Mouse (Mus musculus): ENCODE results near the gene Pip4k2b.
"Not testable (repeated sequence)": the region's sequence is repeated elsewhere in the genome, so short reads cannot be mapped to it uniquely, and the experiment has no call there.

The Pip4k2b gene

GRCm38 (mm10) chr11:97716021-97716420 is 28.5 kb downstream of the Pip4k2b start:
- no peak for DNase-seq (ENCODE audit: low read depth in 2 of 2, low spot score in 2 of 2)

GRCm38 (mm10) chr11:97714784-97715760 is 29.4 kb downstream of the Pip4k2b start:
- no peak for DNase-seq (ENCODE audit: low read depth in 2 of 2, low spot score in 2 of 2)

DNA sequence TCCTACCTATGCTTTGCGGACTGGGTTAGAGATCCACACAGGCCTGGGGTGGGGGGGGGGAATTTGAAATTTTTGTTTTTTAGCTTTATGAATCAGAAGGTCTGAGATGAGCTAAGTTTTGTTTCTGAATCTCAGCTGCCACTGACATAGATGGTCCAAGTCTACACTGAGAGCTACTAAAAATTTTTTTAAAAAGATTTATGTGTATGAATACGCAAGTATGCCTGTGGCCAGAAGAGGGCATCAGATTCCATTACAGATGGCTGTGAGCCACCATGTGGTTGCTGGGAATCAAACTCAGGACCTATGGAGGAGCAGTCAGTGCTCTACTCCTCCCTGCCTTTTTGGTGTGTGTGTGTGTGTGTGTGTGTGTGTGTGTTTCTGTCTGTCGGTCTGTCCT is 30.1 kb downstream of the Pip4k2b start:
- DNase-seq (ENCODE audit: low read depth in 2 of 2, low spot score in 2 of 2) = no peak

DNA sequence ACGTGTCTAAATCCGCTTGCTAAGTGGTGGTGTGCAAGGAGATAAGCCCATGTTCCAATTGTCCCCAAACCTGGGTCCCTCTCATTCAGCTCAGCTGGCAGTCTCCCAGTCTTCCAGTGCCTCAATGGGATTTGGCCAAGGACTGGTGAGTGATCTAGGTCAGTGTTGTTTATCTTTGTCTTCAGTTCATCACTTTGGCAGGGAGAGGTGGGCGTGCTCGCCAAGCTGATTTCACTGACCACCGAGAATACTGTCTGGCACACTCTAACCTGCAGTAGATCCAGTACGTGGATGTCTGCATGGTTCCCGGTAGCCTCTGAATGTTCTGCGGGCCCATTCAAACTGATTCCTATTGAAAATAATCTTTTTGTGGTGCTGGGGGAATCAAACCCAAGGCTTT is 30.6 kb downstream of the Pip4k2b start:
- DNase-seq (ENCODE audit: low read depth in 2 of 2, low spot score in 2 of 2) = no peak

DNA sequence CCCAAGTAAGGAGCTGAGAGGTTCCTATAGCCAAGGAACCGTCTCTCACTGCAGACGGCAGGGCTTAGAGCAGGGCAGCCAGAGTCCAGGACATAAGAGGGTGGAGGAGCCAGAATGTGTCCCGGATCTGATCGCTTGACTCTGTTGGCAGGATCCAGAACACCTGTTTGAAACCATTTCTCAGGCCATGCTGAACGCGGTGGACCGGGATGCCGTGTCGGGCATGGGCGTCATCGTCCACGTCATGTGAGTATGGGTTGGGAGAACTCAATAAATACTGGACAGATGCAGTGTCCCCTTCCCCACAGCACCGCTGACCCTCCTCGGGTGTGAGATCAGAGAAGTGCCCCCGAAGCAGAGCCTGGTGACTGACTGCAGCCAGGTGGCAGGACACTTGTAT is 32.2 kb downstream of the Pip4k2b start:
- DNase-seq (ENCODE audit: low read depth in 2 of 2, low spot score in 2 of 2) = no peak

DNA sequence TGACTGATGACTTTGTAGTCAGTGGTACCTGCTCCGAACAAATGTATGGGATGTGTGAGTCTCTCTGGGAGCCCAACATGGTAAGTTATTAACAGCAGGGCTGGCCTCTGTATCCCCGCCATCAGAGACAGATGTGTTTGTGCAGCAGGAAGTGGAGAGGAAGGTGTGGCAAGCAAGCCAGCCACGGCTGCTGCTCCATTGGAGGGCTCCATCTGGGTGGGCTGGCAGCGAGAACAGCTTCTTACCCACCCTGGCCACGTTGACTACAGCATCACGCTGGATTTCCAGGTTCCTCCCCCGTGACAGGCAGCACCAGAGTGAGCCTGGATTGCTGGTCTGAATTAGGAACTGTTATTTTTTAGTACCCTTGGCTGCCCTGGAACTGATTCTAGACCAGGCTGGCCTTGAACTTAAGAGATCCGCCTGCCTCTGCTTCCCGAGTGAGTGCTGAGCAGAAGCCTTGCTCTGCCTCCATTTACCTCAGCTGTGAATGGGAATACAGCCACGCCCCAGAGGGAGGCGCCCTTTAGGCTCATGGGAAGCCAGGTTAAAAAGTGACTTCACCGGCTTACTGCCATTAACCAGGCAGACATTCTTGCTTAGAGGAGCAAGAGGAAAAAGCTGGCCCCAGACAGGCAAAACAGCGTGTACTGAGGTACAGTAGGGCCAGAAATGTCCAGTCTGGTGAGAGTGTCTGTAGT is 33.2 kb downstream of the Pip4k2b start:
- no peak for DNase-seq (ENCODE audit: low read depth in 2 of 2, low spot score in 2 of 2)

GRCm38 (mm10) chr11:97710067-97710466 is 34.4 kb downstream of the Pip4k2b start:
- DNase-seq (ENCODE audit: low read depth in 2 of 2, low spot score in 2 of 2) = not testable (repeated sequence)

- peak; percentile 97 to 98 for DNase-seq (ENCODE audit: low read depth in 2 of 2, low spot score in 2 of 2)
Observed at GRCm38 (mm10) chr11:97703039-97703826, 41.3 kb downstream of the Pip4k2b start, which contains the start of gene Psmb3. Gene Psmb3 (plus strand): TSS chr11:97703399.

DNA sequence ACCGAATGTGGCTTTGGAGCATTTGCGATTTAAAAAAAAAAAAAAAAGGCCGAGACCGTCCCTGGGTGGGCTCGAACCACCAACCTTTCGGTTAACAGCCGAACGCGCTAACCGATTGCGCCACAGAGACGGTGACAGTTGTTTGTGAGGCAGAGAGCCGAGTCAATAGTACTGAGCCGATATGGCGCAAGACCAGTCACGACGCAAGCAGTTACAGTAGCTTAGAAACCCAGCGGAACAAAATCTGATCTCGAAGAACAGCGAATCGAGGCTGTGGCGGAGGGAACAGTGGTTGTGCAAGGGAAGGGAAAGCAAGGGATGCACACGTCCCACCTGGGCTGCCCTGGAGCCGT is 42.1 kb downstream of the Pip4k2b start:
- DNase-seq (ENCODE audit: low read depth in 2 of 2, low spot score in 2 of 2) = peak; percentile 93 to 94

GRCm38 (mm10) chr11:97701581-97702392 is 42.7 kb downstream of the Pip4k2b start:
- no peak for DNase-seq (ENCODE audit: low read depth in 2 of 2, low spot score in 2 of 2)

DNA sequence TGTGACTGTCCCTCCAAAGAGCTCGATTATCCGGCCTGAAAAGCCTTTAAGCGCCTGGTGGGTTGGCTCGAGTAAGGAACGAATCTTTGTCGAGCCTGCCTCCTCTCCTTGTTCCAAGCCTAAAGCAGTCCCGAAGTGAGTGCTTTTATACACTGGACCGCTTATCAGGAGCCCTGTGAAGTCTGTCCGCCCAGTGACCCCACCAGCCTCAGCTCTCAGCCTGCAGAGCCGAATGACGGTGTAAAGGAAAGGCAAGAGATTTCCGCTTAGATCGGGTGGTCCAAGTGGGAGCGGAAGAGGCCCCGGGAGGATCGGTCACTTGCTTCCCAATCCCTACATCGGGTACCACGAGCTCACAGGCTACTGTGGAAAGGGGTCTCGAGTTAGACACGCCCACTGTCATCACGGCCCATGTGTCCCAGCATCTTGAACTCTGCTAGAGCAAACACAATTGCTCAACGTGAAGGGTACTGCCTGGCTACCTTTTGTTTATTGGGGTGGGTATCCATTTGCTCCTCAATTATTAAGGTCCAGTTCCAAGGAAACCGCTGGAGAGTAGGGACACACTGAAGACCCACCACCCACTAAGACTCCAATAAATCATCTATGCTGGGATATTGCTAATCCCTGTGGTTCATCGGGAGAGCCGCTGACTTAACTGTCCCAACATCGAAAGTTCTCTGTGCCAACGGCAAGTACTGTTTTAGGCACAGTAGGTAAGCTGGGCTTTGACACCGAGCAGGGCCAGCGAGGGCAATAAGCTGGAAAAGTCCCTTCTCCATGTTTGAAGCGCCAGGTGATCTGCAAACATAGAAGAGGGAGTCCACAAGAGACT is 43.5 kb downstream of the Pip4k2b start:
- no peak for DNase-seq (ENCODE audit: low read depth in 2 of 2, low spot score in 2 of 2)

- peak; percentile 39 to 41 for DNase-seq (ENCODE audit: low read depth in 2 of 2, low spot score in 2 of 2)
Observed at GRCm38 (mm10) chr11:97700003-97700745, 44.3 kb downstream of the Pip4k2b start, which contains the start of gene Pcgf2. Gene Pcgf2 (minus strand): TSS chr11:97700497.

DNA sequence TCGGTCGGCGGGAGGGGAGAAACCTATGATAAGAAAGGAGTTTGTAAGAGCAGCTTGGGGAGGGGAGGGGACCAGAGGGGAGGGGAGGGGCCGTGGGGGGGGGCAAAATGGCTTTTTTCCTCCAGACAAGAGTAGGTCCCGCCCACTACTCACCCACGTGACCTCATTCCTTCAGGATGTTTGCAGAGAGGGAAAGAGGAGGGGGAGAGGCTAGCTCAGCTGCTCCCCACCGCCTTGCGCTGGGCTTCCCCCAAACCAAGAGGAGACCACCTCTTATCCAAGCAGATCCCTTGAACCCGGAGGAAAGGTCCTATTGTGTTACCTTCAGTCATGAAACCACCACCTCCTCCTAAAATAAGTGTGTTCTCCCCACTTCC is 44.9 kb downstream of the Pip4k2b start:
- no peak for DNase-seq (ENCODE audit: low read depth in 2 of 2, low spot score in 2 of 2)

DNA sequence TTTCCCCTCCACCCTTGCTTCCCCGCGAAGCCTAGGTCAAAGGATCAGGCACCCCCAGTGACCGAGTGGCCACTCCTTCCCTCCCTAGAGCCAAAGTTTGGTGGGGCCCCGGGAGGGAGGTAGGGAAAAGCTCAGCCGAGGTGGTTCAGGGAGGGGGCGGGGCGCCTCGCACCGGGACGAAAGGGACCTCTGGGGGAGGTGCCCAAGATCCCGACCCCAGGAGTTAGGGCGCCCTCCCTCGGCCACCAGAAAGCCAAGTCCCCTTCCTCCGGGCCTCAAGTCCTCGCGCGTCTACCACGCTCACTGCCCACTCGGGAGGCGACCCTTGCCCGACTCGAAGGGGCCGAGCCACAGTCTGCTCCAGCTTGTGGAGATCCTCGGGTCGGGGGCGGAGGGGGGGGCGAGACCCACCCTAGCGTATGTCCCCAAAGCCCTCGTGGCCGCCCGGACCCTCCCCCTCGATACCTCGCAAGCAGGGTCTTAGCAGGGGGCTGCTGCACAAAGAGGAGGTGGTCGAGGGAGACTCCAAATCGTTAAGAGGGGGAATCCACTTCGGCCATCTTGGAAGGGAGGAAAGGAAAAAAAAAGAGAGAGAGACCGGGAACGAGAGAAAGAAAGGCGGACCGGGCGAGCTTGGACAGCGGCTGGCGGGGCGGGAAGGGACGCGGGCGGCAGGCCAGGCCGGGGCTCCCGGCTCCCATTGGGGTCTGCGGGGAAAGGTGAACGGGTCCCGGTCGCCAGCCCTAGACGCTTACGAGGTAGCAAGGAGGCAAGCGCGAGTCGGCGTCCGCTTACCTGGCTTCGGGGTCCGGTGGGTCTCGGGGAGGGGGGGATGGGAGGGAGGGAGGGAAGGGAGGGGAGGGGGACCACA is 45.5 kb downstream of the Pip4k2b start:
- no peak for DNase-seq (ENCODE audit: low read depth in 2 of 2, low spot score in 2 of 2)

DNA sequence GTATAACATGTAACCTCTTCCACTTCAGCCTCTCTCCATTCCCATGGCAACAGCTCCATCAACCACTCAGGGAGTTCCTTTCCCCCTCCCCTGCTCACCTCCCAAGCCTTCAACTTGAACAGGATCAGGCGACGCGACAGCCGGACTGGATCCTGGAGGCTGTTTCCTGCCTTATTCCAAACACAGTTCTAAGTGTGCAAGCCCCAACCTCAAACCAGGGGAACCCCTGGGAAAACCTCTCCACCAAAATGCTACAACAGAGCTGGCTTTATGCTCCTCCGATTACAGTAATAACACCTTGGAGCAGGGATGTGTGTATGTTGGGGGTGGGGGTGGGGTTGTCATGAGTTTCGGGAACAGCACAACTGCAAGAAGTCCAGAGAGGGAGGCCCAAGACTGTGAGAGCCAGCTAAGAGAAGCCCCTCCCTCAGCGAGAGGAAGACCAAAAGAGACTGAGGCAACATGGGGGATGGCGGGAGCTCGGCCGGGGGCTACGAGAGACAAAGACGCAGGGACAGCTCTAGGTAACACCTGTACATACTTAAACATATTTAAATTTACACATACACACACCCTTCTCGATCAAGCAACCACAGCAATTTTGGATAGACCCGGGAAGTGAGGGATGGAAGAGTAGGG is 46.5 kb downstream of the Pip4k2b start:
- DNase-seq (ENCODE audit: low read depth in 2 of 2, low spot score in 2 of 2) = no peak

GRCm38 (mm10) chr11:97697199-97697890 is 47.2 kb downstream of the Pip4k2b start:
- DNase-seq (ENCODE audit: low read depth in 2 of 2, low spot score in 2 of 2) = no peak

GRCm38 (mm10) chr11:97696669-97697068 is 47.8 kb downstream of the Pip4k2b start:
- no peak for DNase-seq (ENCODE audit: low read depth in 2 of 2, low spot score in 2 of 2)

Measured in CD8-positive naive resting alpha-beta T cell, adult 2 months (primary cell).